Mouse (Mus musculus): Measurements from ENCODE around the gene Dach2. TPM values are rescaled to one million over a fixed set of nuclear protein-coding genes. Genes with fewer than 3 reads are reported as not detected.

The Dach2 gene
- polyA plus RNA-seq, 1 experiment from 2014 or later: 6.8 TPM

DNA sequence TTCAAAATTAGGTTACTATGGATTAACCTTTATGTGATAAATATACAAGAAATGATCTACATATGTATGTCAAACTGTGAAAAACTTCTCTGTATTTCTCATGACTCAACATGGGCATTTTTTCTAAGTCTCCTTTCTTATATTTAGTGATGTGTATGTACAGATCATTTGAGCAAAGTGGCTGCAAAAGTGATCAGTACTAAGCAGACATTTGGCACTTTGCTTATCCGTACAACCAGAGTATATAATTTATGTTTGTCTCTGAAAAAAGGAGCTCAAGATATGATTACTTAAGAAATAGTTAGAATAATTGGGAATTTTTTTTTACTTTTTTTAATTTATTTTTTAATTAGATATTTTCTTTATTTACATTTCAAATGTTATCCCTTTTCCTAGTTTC is 111.4 kb downstream of the Dach2 start:
- no peak overlapping the region for H3K9ac ChIP-seq (ENCODE audit: low read depth, low read length)
- DNase-seq (ENCODE audit: low spot score) (no peak), ATAC-seq (replicated peaks; ENCODE audit: low FRiP score, low read depth) (no peak)
- WGBS: 80% methylated on average over 1 of the region's 1 CpGs
- H3K4me2 ChIP-seq (ENCODE audit: low read length): no peak overlapping the region
- no peaks in the 10 kb centered on the region for H3K4me1 ChIP-seq (replicated peaks; ENCODE audit: insufficient read depth, low read length)
- H3K4me3 ChIP-seq (replicated peaks; ENCODE audit: low read depth, low read length): no peak overlapping the region
- no peaks in the 10 kb centered on the region for H3K9me3 ChIP-seq (replicated peaks; ENCODE audit: low read length)
- H3K27ac ChIP-seq: no peak overlapping the region
- no peak for TF ChIP-seq CTCF (IDR thresholded peaks at IDR 0.05; ENCODE audit: low read depth)
- H3K36me3 ChIP-seq (ENCODE audit: insufficient read depth, low read length): no peaks in the 10 kb centered on the region
- no peaks in the 10 kb centered on the region for H3K27me3 ChIP-seq (ENCODE audit: insufficient read depth, low read length)

DNA sequence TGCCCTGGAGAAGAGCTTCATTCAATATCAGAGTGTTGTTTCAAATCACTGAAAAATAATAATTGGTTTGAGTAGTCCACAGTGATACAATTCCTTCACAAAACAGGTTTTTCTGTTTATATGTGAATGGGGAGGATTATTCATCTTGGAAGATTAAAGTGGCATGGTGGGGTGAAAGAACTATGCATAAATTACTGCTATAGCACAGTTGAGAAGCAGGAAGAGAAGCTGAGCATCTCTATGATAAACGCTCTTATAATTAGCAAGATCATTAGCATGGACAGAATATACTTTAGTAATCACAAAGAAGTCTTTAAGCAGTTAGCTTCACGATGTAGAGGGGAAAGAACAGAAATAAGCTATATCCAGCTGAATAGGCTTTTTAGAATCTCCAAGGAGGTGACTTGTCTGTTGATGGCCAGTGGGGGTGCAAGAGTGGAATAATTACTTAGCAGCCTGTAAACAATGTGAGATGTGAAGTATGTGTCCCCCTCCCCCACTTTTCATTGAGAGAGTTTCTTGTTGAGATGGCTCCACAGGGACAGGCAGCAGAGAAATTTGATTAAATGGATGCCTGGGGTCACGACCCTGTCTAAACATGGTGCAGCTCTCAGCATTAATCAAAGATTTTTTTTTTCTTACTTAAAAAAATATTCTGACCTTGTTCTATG is 124.3 kb downstream of the Dach2 start:
- no peaks in the 10 kb centered on the region for H3K9me3 ChIP-seq (replicated peaks; ENCODE audit: low read length)

DNA sequence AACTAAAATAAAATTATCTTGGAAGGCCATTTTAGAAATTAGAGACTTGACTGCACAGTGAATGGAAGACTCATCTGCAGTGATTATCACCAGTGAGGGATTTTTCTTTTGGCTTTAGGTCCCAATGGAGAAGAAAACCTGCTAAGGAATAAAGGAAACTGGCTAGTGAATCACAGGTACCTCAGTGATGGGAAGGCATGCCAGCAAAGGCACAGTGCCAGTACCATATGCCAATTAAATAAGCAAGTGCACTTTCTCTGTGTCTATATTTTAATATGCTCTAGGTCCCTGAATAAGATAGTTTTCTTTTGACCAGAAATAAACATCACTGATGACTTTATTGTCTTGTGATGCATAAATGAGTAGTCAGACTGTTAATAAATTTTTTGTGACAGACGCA is 184.8 kb downstream of the Dach2 start:
- Histone ChIP-seq H3K36me3 (ENCODE audit: insufficient read depth, low read length) (no peaks in the 10 kb centered on the region), H3K4me2 (ENCODE audit: low read length) (no peak overlapping the region), H3K27me3 (ENCODE audit: insufficient read depth, low read length) (no peaks in the 10 kb centered on the region), H3K4me3 (replicated peaks; ENCODE audit: low read depth, low read length) (no peak overlapping the region), H3K4me1 (replicated peaks; ENCODE audit: insufficient read depth, low read length) (no peaks in the 10 kb centered on the region), H3K9me3 (replicated peaks; ENCODE audit: low read length) (no peaks in the 10 kb centered on the region), H3K9ac (ENCODE audit: low read depth, low read length) (no peak overlapping the region), H3K27ac (no peak overlapping the region)
- no peak for TF ChIP-seq CTCF (IDR thresholded peaks at IDR 0.05; ENCODE audit: low read depth)
- WGBS: 60% methylated on average over 1 of the region's 1 CpGs
- DNase-seq (ENCODE audit: low spot score): no peak
- no peak for ATAC-seq (replicated peaks; ENCODE audit: low FRiP score, low read depth)

More for the DNA sequence above, 124.3 kb downstream of the Dach2 start:
- DNase-seq (ENCODE audit: low spot score) (peak; percentile 10), ATAC-seq (replicated peaks; ENCODE audit: low FRiP score, low read depth) (no peak)
- Histone ChIP-seq H3K27me3 (ENCODE audit: insufficient read depth, low read length) (no peaks in the 10 kb centered on the region), H3K4me3 (replicated peaks; ENCODE audit: low read depth, low read length) (no peak overlapping the region), H3K4me1 (replicated peaks; ENCODE audit: insufficient read depth, low read length) (no peaks in the 10 kb centered on the region), H3K36me3 (ENCODE audit: insufficient read depth, low read length) (no peaks in the 10 kb centered on the region), H3K27ac (no peak overlapping the region), H3K9ac (ENCODE audit: low read depth, low read length) (no peak overlapping the region), H3K4me2 (ENCODE audit: low read length) (no peak overlapping the region)
- 65% methylated on average over 3 of the region's 3 CpGs for WGBS
- no peak for TF ChIP-seq CTCF (IDR thresholded peaks at IDR 0.05; ENCODE audit: low read depth)

DNA sequence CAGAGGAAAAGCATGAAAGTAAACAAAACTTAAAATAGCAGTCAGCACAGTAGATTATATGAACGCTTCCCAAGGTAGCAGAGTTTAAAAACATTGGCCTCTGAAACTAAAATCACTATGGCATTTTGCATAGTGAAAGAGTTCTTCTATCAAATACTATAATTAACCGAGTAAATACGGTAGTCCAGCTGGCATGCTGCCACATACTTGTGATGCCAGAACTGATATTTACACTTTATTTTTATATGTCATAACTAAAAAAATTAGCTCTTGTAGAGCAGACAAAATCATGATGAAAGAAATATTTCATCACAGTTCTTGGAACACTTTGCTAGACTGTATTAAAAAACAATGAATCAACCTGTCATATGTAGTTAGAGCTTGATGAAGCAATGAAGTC is 247.8 kb downstream of the Dach2 start:
- Histone ChIP-seq H3K4me3 (replicated peaks; ENCODE audit: low read depth, low read length) (no peak overlapping the region), H3K4me1 (replicated peaks; ENCODE audit: insufficient read depth, low read length) (no peaks in the 10 kb centered on the region), H3K27ac (no peak overlapping the region), H3K36me3 (ENCODE audit: insufficient read depth, low read length) (no peaks in the 10 kb centered on the region), H3K27me3 (ENCODE audit: insufficient read depth, low read length) (no peaks in the 10 kb centered on the region), H3K9ac (ENCODE audit: low read depth, low read length) (no peak overlapping the region), H3K9me3 (replicated peaks; ENCODE audit: low read length) (no peaks in the 10 kb centered on the region), H3K4me2 (ENCODE audit: low read length) (no peak overlapping the region)
- ATAC-seq (replicated peaks; ENCODE audit: low FRiP score, low read depth): no peak
- peak; percentile 7 for DNase-seq (ENCODE audit: low spot score)
- WGBS: 53% methylated on average over 3 of the region's 3 CpGs
- TF ChIP-seq CTCF (IDR thresholded peaks at IDR 0.05; ENCODE audit: low read depth): no peak

DNA sequence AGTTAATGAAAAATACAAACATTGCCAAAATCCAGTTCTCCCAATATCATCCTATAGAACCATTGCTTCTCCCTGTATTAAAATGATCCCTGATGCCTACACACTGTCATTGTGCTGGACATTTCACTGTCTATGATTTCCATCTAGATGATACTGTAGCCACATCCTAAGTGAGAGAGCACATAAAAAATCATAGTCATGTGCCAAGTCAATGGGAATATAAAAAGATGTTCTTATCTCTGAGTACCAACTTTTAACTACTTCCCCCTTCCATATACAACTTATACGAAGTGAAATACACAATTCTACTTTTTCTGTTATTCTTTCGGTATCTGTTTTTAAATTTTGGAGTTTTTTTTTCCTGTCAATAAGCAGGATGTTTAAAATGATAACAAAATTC is 266.6 kb downstream of the Dach2 start:
- no peak overlapping the region for H3K9ac ChIP-seq (ENCODE audit: low read depth, low read length)
- H3K27ac ChIP-seq: no peak overlapping the region
- no peak for DNase-seq (ENCODE audit: low spot score)
- 72% methylated on average over 2 of the region's 2 CpGs for WGBS
- H3K9me3 ChIP-seq (replicated peaks; ENCODE audit: low read length): no peaks in the 10 kb centered on the region
- no peaks in the 10 kb centered on the region for H3K36me3 ChIP-seq (ENCODE audit: insufficient read depth, low read length)
- H3K27me3 ChIP-seq (ENCODE audit: insufficient read depth, low read length): no peaks in the 10 kb centered on the region
- H3K4me1 ChIP-seq (replicated peaks; ENCODE audit: insufficient read depth, low read length): no peaks in the 10 kb centered on the region
- TF ChIP-seq CTCF (IDR thresholded peaks at IDR 0.05; ENCODE audit: low read depth): no peak
- no peak overlapping the region for H3K4me2 ChIP-seq (ENCODE audit: low read length)
- H3K4me3 ChIP-seq (replicated peaks; ENCODE audit: low read depth, low read length): no peak overlapping the region
- ATAC-seq (replicated peaks; ENCODE audit: low FRiP score, low read depth): no peak

DNA sequence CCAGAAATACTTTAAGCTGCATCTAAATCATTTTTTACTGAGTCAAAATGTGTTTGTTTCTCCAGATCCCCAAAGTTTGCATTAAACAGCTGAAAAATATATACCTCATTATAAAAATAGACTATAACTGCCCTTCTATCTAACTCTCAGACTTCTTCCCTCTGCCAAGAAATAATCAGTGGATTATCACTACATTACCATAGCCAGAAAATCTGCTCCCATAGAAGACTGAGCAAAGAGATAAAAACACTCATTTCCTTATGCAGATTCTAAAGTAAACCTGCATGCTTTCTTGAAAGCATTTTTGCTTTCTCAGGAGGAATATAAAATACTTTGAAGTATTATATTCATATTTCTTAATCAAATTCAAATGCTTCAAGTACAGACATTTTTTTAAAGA is 368.8 kb downstream of the Dach2 start:
- TF ChIP-seq CTCF (IDR thresholded peaks at IDR 0.05; ENCODE audit: low read depth): no peak
- no peaks in the 10 kb centered on the region for H3K36me3 ChIP-seq (ENCODE audit: insufficient read depth, low read length)
- no peaks in the 10 kb centered on the region for H3K27me3 ChIP-seq (ENCODE audit: insufficient read depth, low read length)
- H3K9me3 ChIP-seq (replicated peaks; ENCODE audit: low read length): no peaks in the 10 kb centered on the region
- H3K4me1 ChIP-seq (replicated peaks; ENCODE audit: insufficient read depth, low read length): no peaks in the 10 kb centered on the region
- H3K4me3 ChIP-seq (replicated peaks; ENCODE audit: low read depth, low read length): no peak overlapping the region
- H3K4me2 ChIP-seq (ENCODE audit: low read length): no peak overlapping the region
- ATAC-seq (replicated peaks; ENCODE audit: low FRiP score, low read depth) (no peak), DNase-seq (ENCODE audit: low spot score) (no peak)
- no peak overlapping the region for H3K27ac ChIP-seq
- no peak overlapping the region for H3K9ac ChIP-seq (ENCODE audit: low read depth, low read length)

DNA sequence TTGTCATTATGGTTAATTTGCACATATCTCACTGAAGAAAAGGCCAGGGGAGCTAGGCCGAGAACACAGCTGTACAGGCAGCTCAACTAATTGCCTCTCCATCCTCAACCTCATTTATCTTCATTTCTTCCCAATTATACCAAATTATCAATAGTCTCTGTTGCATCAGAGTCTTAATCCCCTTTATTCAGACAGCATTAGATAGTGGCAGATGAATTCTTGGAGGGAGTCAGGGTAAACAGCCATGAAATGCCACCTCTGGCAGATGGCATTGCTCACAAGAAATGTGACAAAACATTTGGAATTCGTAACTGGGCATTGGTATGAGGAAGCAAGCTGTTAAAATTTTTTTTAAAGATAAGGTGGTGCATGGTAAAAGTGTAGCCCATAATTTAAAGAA is 389.9 kb downstream of the Dach2 start:
- Histone ChIP-seq H3K9ac (ENCODE audit: low read depth, low read length) (no peak overlapping the region), H3K4me2 (ENCODE audit: low read length) (no peak overlapping the region), H3K27ac (no peak overlapping the region), H3K27me3 (ENCODE audit: insufficient read depth, low read length) (no peaks in the 10 kb centered on the region), H3K9me3 (replicated peaks; ENCODE audit: low read length) (no peaks in the 10 kb centered on the region), H3K4me3 (replicated peaks; ENCODE audit: low read depth, low read length) (no peak overlapping the region), H3K36me3 (ENCODE audit: insufficient read depth, low read length) (no peaks in the 10 kb centered on the region), H3K4me1 (replicated peaks; ENCODE audit: insufficient read depth, low read length) (no peaks in the 10 kb centered on the region)
- DNase-seq (ENCODE audit: low spot score) (no peak), ATAC-seq (replicated peaks; ENCODE audit: low FRiP score, low read depth) (no peak)
- WGBS: 72% methylated on average over 2 of the region's 2 CpGs
- TF ChIP-seq CTCF (IDR thresholded peaks at IDR 0.05; ENCODE audit: low read depth): no peak
